Mouse (Mus musculus) hindbrain, embryonic 11.5 days (tissue): ENCODE data around the gene Lrsam1. TPM values are rescaled to one million over a fixed set of nuclear protein-coding genes. Genes with fewer than 3 reads are reported as not detected.

Source experiments
- ATAC-seq: fragments of 200-750 bp; cut with Nextera tagmentation; 2 replicates; pipeline ENCODE4 v1.8.0; 2017; ENCODE audit warnings: mild to moderate bottlenecking, moderate TSS enrichment, moderate library complexity; ENCODE audit not compliant: low FRiP score
- DNase-seq: peaks from one replicate; pipeline ENCODE4 v3.0.0-alpha.2; 2015; ENCODE audit warnings: low spot score
- H3K27ac ChIP-seq: fragments of 300-500 bp; sonication (generic); 2 replicates; pipeline ENCODE4 v1.5.1; 2014; ENCODE audit warnings: mild to moderate bottlenecking, low read depth, low read length
- H3K27me3 ChIP-seq: fragments of 300-500 bp; sonication (generic); 2 replicates; pipeline ENCODE4 v1.6.1; 2014; ENCODE audit warnings: mild to moderate bottlenecking, low read length, moderate library complexity, mixed read lengths; ENCODE audit not compliant: control insufficient read depth, insufficient read depth
- H3K36me3 ChIP-seq: fragments of 300-500 bp; sonication (generic); 2 replicates; pipeline ENCODE4 v1.6.1; 2014; ENCODE audit warnings: mild to moderate bottlenecking, low read length, moderate library complexity, mixed read lengths; ENCODE audit not compliant: control insufficient read depth, insufficient read depth
- H3K4me1 ChIP-seq: fragments of 300-500 bp; sonication (generic); replicated peaks from 2 replicates; pipeline ENCODE4 v1.6.1; 2014; ENCODE audit warnings: low read length, mixed read lengths; ENCODE audit not compliant: control insufficient read depth, insufficient read depth
- H3K4me2 ChIP-seq: fragments of 300-500 bp; sonication (generic); replicated peaks from 2 replicates; pipeline ENCODE4 v1.6.1; 2014; ENCODE audit warnings: mild to moderate bottlenecking, low read depth, low read length
- H3K4me3 ChIP-seq: fragments of 300-500 bp; sonication (generic); 2 replicates; pipeline ENCODE4 v1.5.1; 2014; ENCODE audit warnings: low read depth, low read length
- H3K9ac ChIP-seq: fragments of 300-500 bp; sonication (generic); 2 replicates; pipeline ENCODE4 v1.6.1; 2014; ENCODE audit warnings: low read depth, low read length
- H3K9me3 ChIP-seq: fragments of 300-500 bp; sonication (generic); 2 replicates; pipeline ENCODE4 v1.6.1; 2016; ENCODE audit warnings: low read length; ENCODE audit not compliant: control insufficient read depth
- WGBS: fragments of 180-500 bp; shearing (Covaris S2); extraction: QIAGEN DNeasy Blood & Tissue Kit; methylation state at CpG from one replicate; pipeline ENCODE4 v1.1.7; 2014; 5-methylcytosine and 5-hydroxymethylcytosine counted together
- polyA plus RNA-seq: library from polyadenylated mRNA; unstranded; fragments of >200 nt; fragmentation: Nextera tagmentation; extraction: Ambion mirVana; gene quantifications from 2 replicates; pipeline ENCODE4 v1.2.1, GENCODE M21; 2014

Gene Lrsam1
- polyA plus RNA-seq, 1 experiment from 2014 or later: 8.7 TPM

DNA sequence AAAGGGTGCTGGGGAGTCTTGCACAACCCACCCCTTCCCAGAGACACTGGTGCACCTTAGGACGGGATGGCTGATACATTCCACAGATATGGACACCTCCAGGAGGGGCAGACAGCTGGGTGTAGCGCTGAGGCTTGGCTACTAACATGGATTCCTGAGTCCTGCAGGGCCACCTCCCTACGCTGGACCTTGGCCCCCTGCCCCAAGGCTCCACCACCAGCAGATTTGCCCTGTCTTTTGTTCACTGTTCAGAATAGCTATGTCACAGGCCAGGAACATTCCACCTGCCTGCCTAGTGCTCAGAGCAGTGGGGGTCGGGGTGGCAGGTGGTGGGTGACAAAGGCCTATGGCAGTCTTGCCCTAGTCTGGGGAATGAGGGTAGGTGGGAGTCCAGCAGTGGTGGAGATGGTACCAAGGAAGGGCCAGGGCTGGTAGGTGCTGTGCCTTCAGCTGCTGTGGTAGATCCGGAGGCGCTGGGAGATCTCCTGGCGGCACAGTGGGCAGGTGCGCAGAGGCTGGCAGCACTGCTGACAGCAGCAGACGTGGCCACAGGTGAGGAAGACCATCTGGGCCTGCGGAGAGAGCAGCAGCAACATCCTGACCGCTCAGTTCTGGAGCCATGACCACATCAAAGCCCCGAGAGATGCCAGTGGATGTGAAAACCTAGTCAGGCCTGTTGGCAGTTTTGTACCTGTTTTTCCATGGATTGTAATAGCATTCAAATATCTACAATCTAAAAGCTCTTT lies 34.9 kb downstream of the Lrsam1 start:
- ATAC-seq: no peak
- DNase-seq: no peak
- no peaks in the 10 kb centered on the region for H3K4me1 ChIP-seq
- H3K36me3 ChIP-seq: 0 out of 2 replicates have a peak, but pooled peaks cover 4% of the 10 kb centered on the region
- no peaks in the 10 kb centered on the region for H3K9me3 ChIP-seq
- H3K27ac ChIP-seq: no peak overlapping the region
- H3K4me2 ChIP-seq: no peak overlapping the region
- H3K4me3 ChIP-seq: no peak overlapping the region
- no peaks in the 10 kb centered on the region for H3K27me3 ChIP-seq
- no peak overlapping the region for H3K9ac ChIP-seq
- 92% methylated on average over 12 of the region's 12 CpGs for WGBS

DNA sequence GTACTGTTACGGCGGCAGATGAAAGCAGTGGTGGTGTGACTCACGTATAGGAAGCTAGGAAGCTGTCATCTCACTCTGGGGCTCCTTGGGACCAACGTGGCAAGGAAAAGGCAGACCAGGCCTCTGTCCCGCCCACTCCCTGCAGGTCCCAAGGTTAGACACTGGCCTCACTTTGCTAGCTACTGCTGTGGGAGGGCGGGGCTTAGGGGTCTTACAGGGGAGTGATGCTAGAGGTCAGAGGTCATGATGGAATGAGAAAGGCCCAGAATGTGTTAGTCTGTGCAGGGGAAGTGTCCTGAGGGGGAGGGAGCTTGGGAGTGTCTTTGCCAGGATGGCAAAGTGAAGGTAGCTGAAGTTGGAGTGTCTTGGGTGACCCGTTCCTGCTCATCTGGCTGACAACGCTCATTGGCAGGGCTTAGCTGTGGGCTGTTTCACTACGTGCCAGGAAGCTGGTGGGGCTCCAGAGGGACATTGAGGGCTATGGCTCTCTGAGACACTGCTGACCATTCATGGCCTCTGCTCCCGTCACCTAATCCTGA lies 37.0 kb downstream of the Lrsam1 start:
- no peak overlapping the region for H3K27ac ChIP-seq
- H3K9ac ChIP-seq: no peak overlapping the region
- DNase-seq (no peak), ATAC-seq (no peak)
- H3K9me3 ChIP-seq: no peaks in the 10 kb centered on the region
- H3K4me3 ChIP-seq: no peak overlapping the region
- no peaks in the 10 kb centered on the region for H3K27me3 ChIP-seq
- H3K36me3 ChIP-seq: 0 out of 2 replicates have a peak, but pooled peaks cover 5% of the 10 kb centered on the region
- no peaks in the 10 kb centered on the region for H3K4me1 ChIP-seq
- WGBS: 82% methylated on average over 10 of the region's 10 CpGs
- H3K4me2 ChIP-seq: no peak overlapping the region

DNA sequence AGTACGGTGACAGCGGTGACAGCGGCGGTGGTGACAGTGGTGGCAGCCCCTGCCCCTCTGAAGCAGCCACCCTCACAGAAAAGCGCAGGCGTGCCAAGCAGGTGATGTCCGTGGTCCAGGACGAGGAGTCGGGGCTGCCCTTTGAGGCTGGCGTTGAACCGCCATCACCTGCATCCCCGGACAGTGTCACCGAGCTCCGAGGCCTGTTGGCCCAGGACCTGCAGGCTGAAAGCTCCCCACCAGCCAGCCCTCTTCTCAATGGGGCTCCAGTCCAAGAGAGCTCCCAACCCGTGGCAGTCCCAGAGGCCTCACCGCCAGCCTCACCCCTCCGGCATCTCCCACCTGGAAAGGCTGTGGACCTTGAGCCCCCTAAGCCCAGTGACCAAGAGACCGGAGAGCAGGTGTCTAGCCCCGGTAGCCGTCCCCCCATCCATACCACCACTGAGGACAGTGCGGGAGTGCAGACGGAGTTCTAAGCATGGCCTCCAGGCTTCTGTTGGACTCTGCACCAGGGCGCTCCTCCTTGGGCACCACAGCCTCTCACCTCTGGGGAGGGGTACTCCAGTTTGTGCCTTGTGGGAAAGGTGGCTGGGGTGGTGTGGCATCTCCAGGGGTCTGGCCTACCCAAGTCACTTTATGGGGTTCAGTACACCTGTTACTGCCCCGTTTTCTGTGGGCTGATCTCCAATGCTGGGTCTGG lies 37.7 kb downstream of the Lrsam1 start:
- no peak overlapping the region for H3K9ac ChIP-seq
- DNase-seq (no peak), ATAC-seq (no peak)
- WGBS: 93% methylated on average over 24 of the region's 24 CpGs
- H3K27me3 ChIP-seq: no peaks in the 10 kb centered on the region
- no peaks in the 10 kb centered on the region for H3K9me3 ChIP-seq
- no peaks in the 10 kb centered on the region for H3K4me1 ChIP-seq
- H3K36me3 ChIP-seq: 0 out of 2 replicates have a peak, but pooled peaks cover 8% of the 10 kb centered on the region
- H3K27ac ChIP-seq: no peak overlapping the region
- no peak overlapping the region for H3K4me3 ChIP-seq
- H3K4me2 ChIP-seq: no peak overlapping the region

DNA sequence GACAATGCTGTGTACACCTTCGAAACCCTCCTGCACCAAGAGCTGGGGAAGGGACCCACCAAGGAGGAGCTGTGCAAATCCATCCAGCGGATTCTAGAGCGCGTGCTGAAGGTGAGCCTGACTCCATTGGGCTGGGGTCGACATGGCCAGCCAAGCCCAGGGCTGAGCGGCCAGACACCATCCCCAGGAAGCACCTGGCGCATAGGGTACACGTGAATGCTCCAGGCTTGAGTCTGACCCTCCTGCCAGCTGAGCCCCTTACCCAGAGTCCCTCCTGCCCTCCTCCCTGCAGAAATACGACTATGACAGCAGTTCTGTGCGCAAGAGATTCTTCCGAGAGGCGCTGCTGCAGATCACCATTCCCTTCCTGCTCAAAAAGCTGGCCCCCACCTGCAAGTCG lies 38.9 kb downstream of the Lrsam1 start:
- Histone ChIP-seq H3K9ac (no peak overlapping the region), H3K27ac (no peak overlapping the region), H3K36me3 (0 out of 2 replicates have a peak, but pooled peaks cover 8% of the 10 kb centered on the region), H3K4me3 (no peak overlapping the region), H3K4me1 (no peaks in the 10 kb centered on the region), H3K27me3 (no peaks in the 10 kb centered on the region), H3K9me3 (no peaks in the 10 kb centered on the region), H3K4me2 (no peak overlapping the region)
- no peak for ATAC-seq
- WGBS: 87% methylated on average over 13 of the region's 13 CpGs
- no peak for DNase-seq

DNA sequence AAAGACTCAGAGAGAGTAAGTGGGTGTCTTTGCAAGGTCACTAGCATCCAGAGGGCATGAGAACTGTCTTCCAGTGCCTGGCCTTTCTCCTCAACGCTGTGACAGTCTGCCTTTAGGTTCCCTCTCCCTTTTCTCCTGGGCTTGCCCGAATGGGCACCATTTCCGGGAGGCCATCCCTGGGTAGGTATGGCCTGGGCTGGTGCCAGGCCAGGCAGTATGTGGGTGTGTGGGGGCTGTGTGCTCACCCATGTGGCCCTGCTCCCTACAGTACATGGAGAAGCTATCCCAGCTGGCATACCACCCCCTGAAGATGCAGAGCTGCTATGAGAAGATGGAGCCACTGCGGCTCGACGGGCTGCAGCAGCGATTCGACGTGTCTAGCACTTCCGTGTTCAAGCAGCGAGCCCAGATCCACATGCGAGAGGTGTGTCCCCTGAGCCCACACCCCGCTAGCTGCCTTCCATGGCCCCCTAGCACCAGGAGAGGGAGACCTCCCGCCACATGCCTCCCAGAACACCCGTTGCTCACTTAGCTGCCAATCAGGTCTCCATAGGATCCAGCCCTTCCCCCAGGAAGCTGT lies 39.5 kb downstream of the Lrsam1 start:
- Histone ChIP-seq H3K9me3 (no peaks in the 10 kb centered on the region), H3K36me3 (0 out of 2 replicates have a peak, but pooled peaks cover 8% of the 10 kb centered on the region), H3K4me3 (no peak overlapping the region), H3K27me3 (no peaks in the 10 kb centered on the region), H3K4me1 (no peaks in the 10 kb centered on the region), H3K9ac (no peak overlapping the region), H3K27ac (no peak overlapping the region), H3K4me2 (no peak overlapping the region)
- DNase-seq (no peak), ATAC-seq (no peak)
- WGBS: 92% methylated on average over 15 of the region's 15 CpGs

DNA sequence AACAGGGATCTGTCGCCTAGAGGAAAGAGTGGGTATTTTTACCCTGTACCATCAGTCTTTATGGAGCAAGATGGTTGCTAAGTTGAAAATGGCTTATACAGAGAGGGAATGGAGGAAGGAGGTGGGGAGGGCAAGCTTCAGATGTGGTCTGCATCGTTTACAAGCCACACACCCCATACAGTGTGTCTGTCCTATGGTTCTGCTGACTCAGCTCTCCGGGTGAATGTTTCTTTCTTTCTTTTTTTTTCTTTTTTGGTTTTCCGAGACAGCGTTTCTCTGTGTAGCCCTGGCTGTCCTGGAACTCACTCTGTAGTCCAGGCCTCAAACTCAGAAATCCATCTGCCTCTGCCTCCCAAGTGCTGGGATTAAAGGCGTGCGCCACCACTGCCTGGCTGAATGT lies 40.2 kb downstream of the Lrsam1 start:
- H3K27ac ChIP-seq: no peak overlapping the region
- no peak overlapping the region for H3K4me3 ChIP-seq
- no peaks in the 10 kb centered on the region for H3K9me3 ChIP-seq
- WGBS: 89% methylated on average over 7 of the region's 7 CpGs
- no peak overlapping the region for H3K9ac ChIP-seq
- no peak overlapping the region for H3K4me2 ChIP-seq
- no peak for ATAC-seq
- H3K27me3 ChIP-seq: no peaks in the 10 kb centered on the region
- H3K4me1 ChIP-seq: no peaks in the 10 kb centered on the region
- 0 out of 2 replicates have a peak, but pooled peaks cover 8% of the 10 kb centered on the region for H3K36me3 ChIP-seq
- DNase-seq: no peak

DNA sequence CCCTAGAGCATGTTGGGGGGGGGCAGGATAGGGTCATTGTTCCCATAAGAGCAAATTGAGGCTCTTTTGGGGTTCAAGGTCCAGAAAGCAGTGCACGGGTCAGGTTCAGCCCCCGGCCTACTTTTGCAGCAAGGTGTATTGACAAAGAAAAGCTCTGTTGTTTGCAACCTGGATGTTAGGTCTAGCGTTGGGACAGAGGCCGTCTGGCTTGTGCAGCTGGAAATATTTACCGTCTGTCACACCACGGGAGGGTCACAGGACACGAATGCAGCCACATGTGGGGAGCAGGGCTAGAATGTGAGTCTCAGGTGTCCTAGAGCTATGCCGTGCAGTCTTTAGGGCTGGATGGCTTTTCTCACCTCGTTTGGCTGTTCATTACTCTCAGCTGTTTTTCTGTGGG lies 43.0 kb downstream of the Lrsam1 start:
- H3K9me3 ChIP-seq: no peaks in the 10 kb centered on the region
- no peak overlapping the region for H3K4me3 ChIP-seq
- no peaks in the 10 kb centered on the region for H3K27me3 ChIP-seq
- no peak overlapping the region for H3K9ac ChIP-seq
- 72% methylated on average over 9 of the region's 9 CpGs for WGBS
- H3K4me1 ChIP-seq: peaks cover 3% of the 10 kb centered on the region; the same call in 1 of the 2 replicates
- DNase-seq (no peak), ATAC-seq (no peak)
- no peak overlapping the region for H3K4me2 ChIP-seq
- 0 out of 2 replicates have a peak, but pooled peaks cover 8% of the 10 kb centered on the region for H3K36me3 ChIP-seq
- no peak overlapping the region for H3K27ac ChIP-seq

DNA sequence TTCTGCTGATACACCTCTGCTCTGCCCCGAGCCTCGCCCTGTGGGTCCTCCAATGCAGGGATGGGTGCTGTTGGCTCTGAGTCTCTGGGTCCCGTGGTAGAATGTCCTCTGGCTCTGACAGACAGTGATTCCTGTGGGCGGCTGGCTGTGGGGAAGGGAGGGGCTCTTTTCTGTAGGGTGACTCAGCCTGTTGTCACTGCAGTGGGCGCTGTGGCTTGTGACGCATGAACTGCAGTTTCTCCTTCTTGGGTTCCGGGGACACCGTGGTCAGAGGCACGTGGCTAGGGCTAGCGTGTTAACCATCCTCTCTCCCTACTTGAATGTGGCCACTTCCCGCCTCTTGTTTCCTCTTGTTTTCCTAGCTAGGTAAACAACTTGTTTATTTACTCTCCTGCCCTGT lies 43.9 kb downstream of the Lrsam1 start:
- no peak overlapping the region for H3K9ac ChIP-seq
- H3K4me2 ChIP-seq: no peak overlapping the region
- H3K4me1 ChIP-seq: peaks cover 3% of the 10 kb centered on the region; the same call in 1 of the 2 replicates
- no peak for DNase-seq
- H3K27me3 ChIP-seq: no peaks in the 10 kb centered on the region
- WGBS: 77% methylated on average over 11 of the region's 11 CpGs
- no peak for ATAC-seq
- no peaks in the 10 kb centered on the region for H3K9me3 ChIP-seq
- H3K27ac ChIP-seq: no peak overlapping the region
- H3K4me3 ChIP-seq: no peak overlapping the region
- H3K36me3 ChIP-seq: 0 out of 2 replicates have a peak, but pooled peaks cover 4% of the 10 kb centered on the region
